Mouse (Mus musculus) heart, adult 2 months (tissue): ENCODE results near the gene Slc25a48. TPM values are rescaled to one million over a fixed set of nuclear protein-coding genes. Genes with fewer than 3 reads are reported as not detected.
A peak's percentile ranks its signal among the peaks of the same experiment; 100 is the strongest.

Experiments used
- DNase-seq, 2 experiments: peaks; one replicate each; pipeline ENCODE4 v3.0.0; 2021
- H3K27ac ChIP-seq: fragments of 200-600 bp; 2 replicates; pipeline ENCODE4 v1.8.1; 2022
- H3K27me3 ChIP-seq: fragments of 200-500 bp; 2 replicates; pipeline ENCODE4 v1.6.1; 2012; ENCODE audit warnings: mild to moderate bottlenecking, low read length, inconsistent platforms, mixed read lengths; ENCODE audit not compliant: control insufficient read depth, insufficient read depth
- H3K36me3 ChIP-seq: fragments of 200-500 bp; 2 replicates; pipeline ENCODE4 v1.6.1; 2012; ENCODE audit warnings: low read length, inconsistent platforms; ENCODE audit not compliant: control insufficient read depth, insufficient read depth
- H3K4me1 ChIP-seq: fragments of 200-500 bp; 2 replicates; pipeline ENCODE4 v1.6.1; 2011; ENCODE audit warnings: low read length; ENCODE audit not compliant: control insufficient read depth, insufficient read depth
- H3K4me3 ChIP-seq: fragments of 200-600 bp; 2 replicates; pipeline ENCODE4 v1.8.1; 2022
- H3K79me2 ChIP-seq: fragments of 200-500 bp; replicated peaks from 2 replicates; pipeline ENCODE4 v1.6.1; 2012; ENCODE audit warnings: mild to moderate bottlenecking, inconsistent platforms, low read length, moderate library complexity, mixed read lengths; ENCODE audit not compliant: control insufficient read depth, insufficient read depth
- H3K9ac ChIP-seq: fragments of 200-500 bp; 2 replicates; pipeline ENCODE4 v1.6.1; 2012; ENCODE audit warnings: low read depth, mild to moderate bottlenecking, control low read depth, inconsistent platforms, low read length, mixed read lengths
- CTCF ChIP-seq: fragments of 200-600 bp; IDR thresholded peaks from 2 replicates; pipeline ENCODE4 v1.8.1; 2022; ENCODE audit warnings: antibody characterized with exemption, mild to moderate bottlenecking, moderate library complexity
- EP300 ChIP-seq: fragments of 200-500 bp; IDR thresholded peaks from 2 replicates; pipeline ENCODE4 v1.6.1; 2011; ENCODE audit warnings: low read depth, low read length, control low read depth; ENCODE audit not compliant: insufficient read depth
- POLR2A ChIP-seq: fragments of 200-500 bp; IDR thresholded peaks from 2 replicates; pipeline ENCODE4 v1.6.1; 2011; ENCODE audit warnings: mild to moderate bottlenecking, low read depth, low read length, control low read depth; ENCODE audit not compliant: insufficient read depth
- WGBS: fragments of 180-500 bp; shearing (Covaris S2); methylation state at CpG from one replicate; pipeline ENCODE4 v1.1.7; 2018; 5-methylcytosine and 5-hydroxymethylcytosine counted together
- intact Hi-C: fragments of 180-260 bp; cut with DNase I; formaldehyde crosslinking; loops from one replicate; pipeline ENCODE4 v1.15.1; 2025
- long read RNA-seq: library from polyadenylated mRNA; stranded (forward); transcript quantifications from one replicate; pipeline ENCODE4 v2.0.0, GENCODE M21; 2021
- polyA plus RNA-seq: library from polyadenylated mRNA; depleted of rRNA; stranded (reverse); fragments of >200 nt; gene quantifications from 2 replicates; pipeline ENCODE4 v1.2.3, GENCODE M21; 2012; rRNA removed
- total RNA-seq, 2 experiments: library from RNA; stranded (reverse); gene quantifications; 2 replicates each; pipeline ENCODE4 v1.2.3; 2021

The Slc25a48 gene
- total RNA-seq (under 1 TPM; 0.08 to 0.16 TPM), polyA plus RNA-seq (0.23 and 0.27 TPM in 2 replicates)
- long read RNA-seq, result 0 reads

DNA sequence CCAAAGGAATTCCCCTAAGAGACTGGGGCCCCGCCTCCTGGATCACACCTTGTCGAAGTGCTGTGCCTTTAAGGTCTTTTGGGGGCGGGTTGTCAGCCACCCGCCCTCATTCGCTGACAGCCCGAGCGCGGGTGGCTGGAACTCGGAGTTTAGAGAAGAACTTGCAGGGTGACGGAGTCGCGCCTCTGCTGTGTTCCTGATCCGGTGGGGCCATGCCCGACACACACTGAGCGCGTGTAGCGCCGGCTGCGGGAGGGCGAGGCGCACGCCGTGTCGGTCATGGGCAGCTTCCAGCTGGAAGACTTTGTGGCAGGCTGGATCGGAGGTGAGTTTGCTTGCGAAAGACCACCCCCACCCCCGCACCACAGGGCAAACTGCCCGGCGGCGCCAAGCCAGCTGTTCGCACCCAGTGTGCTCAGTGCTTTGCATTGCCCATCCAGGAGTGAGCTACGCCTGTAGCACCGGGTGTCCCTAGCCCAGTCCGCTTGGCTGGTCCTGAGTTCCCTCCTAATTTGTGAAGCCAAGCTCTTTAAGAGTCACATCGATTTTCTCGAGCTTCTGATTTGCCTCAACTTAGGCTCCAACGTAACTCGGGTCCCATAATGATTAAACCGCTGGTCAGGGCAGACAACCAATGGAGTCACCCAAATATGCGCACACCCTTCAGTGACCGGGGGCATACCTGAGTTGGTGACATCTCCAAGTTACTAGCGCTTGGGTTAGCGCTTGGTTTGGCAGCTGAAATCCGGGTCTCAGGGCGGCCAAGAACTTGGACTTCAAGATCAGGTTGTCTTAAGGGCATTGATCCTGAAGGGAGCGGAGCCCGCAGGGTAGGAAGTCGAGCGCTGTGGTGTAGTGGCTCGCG is at the start of gene Slc25a48:
Gene Slc25a48, plus strand, starts transcription at position 145 of the 865 bp plus-strand sequence.
- Histone ChIP-seq H3K27ac (no peak within 1 kb of the TSS), H3K9ac (no peak within 1 kb of the TSS), H3K4me1 (no peaks in the 10 kb centered on the region), H3K36me3 (no peaks in the 10 kb centered on the region), H3K79me2 (no peaks in the 10 kb centered on the region), H3K4me3 (no peak within 1 kb of the TSS), H3K27me3 (peaks cover 10% of the 10 kb centered on the region)
- no peak for TF ChIP-seq POLR2A
- TF ChIP-seq CTCF, result no peak
- TF ChIP-seq EP300, result no peak
- intact Hi-C loops, result no loop called here
- 5% methylated on average over 51 of the region's 51 CpGs for WGBS
- peak; percentile 49 to 57 for DNase-seq

DNA sequence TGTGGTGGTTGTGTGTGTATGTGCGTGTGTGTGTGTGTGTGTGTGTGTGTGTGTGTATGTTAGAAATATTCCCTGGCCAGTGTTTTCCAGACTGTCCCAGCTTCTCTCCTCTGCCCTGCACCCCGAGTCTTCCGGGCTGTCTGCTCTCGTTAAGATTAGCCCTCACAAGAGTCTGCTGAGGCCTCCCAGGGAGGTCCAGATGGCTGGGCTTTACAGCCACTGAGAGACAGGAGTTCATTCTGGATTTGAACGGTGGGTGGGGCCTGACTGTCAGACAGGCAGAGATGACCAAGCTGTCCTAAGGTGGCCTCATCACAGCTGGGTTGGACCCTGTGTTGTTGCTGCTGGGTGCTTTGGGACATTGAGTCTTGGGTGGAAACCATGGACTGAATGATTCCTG is 40.6 kb upstream of the Slc25a48 start:
- no peak overlapping the region for H3K9ac ChIP-seq
- no peaks in the 10 kb centered on the region for H3K79me2 ChIP-seq
- H3K36me3 ChIP-seq, result no peaks in the 10 kb centered on the region
- WGBS, result 41% methylated on average over 5 of the region's 5 CpGs
- TF ChIP-seq EP300 (no peak), CTCF (no peak), POLR2A (no peak)
- H3K4me1 ChIP-seq, result peaks cover 2% of the 10 kb centered on the region; the same call in 1 of the 2 replicates
- no peaks in the 10 kb centered on the region for H3K27me3 ChIP-seq
- H3K4me3 ChIP-seq, result no peak overlapping the region
- no peak overlapping the region for H3K27ac ChIP-seq
- DNase-seq, result peak; percentile 24 to 25
- intact Hi-C loops, result no loop called here

DNA sequence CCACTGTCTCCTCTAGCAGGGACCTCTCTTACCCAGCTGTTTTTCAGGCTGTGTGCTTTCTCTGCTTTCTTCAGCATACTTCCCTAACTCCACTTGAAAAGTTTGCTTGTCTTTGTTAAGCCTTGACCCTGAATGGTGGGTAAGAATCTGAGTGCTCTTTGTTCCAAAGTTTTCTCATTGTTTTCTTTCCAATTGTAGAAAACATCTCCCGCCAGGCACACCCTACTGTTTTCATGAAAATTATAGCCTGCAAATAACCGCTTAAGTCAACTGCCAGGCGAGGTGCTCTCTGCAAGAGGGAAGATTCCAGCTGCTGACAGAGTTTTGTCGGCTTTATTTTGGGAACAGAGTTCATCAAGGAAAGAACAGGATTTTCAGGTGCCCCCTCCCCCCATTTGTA is 37.0 kb upstream of the Slc25a48 start:
- WGBS, result 80% methylated on average over 4 of the region's 4 CpGs
- no peaks in the 10 kb centered on the region for H3K36me3 ChIP-seq

DNA sequence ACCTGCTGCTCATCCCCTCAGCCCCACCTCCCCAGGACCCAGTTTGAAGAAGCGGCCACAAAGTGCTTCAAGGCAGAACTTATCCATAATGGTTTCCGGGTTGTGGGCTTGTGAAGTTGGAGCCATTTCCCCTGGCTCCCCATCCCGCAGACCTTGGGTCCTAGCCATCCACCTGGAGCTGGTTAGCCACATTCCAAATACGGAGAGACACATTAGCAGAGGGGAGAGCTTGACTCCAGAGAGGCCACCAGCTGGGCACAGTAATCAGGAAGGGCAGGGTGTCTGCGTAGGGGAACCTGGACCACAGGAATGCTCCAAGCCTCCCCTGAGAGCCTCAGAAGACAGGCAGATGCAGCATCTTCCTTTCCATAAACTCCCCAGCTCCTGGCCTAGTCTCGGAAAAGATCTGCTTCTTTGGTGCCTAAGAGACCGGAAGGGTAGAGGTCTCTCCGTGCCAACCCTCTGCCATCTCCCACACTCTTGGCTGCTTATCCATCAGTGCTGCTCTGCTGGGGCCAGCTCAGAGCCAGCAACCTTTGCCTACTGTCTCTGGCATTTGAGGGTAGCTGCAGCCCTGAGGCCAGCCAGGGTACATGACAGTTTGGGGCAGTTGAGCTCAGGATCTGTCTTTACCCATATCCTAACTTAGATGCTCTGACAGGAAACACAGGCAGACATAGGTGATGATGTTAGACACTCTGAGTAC is 34.6 kb upstream of the Slc25a48 start:
- no peak for DNase-seq
- H3K27ac ChIP-seq, result no peak overlapping the region
- no peak overlapping the region for H3K4me3 ChIP-seq
- intact Hi-C loops, result no loop called here
- TF ChIP-seq EP300, result no peak
- no peak for TF ChIP-seq POLR2A
- no peak for TF ChIP-seq CTCF
- H3K4me1 ChIP-seq, result no peaks in the 10 kb centered on the region
- WGBS, result 83% methylated on average over 8 of the region's 8 CpGs
- no peaks in the 10 kb centered on the region for H3K79me2 ChIP-seq
- H3K36me3 ChIP-seq, result no peaks in the 10 kb centered on the region
- no peaks in the 10 kb centered on the region for H3K27me3 ChIP-seq
- no peak overlapping the region for H3K9ac ChIP-seq

More for the DNA sequence above, 37.0 kb upstream of the Slc25a48 start:
- Histone ChIP-seq H3K9ac (no peak overlapping the region), H3K79me2 (no peaks in the 10 kb centered on the region), H3K27me3 (no peaks in the 10 kb centered on the region), H3K4me3 (no peak overlapping the region), H3K27ac (no peak overlapping the region), H3K4me1 (peaks cover 2% of the 10 kb centered on the region; the same call in 1 of the 2 replicates)
- intact Hi-C loops, result no loop called here
- no peak for DNase-seq
- no peak for TF ChIP-seq EP300

DNA sequence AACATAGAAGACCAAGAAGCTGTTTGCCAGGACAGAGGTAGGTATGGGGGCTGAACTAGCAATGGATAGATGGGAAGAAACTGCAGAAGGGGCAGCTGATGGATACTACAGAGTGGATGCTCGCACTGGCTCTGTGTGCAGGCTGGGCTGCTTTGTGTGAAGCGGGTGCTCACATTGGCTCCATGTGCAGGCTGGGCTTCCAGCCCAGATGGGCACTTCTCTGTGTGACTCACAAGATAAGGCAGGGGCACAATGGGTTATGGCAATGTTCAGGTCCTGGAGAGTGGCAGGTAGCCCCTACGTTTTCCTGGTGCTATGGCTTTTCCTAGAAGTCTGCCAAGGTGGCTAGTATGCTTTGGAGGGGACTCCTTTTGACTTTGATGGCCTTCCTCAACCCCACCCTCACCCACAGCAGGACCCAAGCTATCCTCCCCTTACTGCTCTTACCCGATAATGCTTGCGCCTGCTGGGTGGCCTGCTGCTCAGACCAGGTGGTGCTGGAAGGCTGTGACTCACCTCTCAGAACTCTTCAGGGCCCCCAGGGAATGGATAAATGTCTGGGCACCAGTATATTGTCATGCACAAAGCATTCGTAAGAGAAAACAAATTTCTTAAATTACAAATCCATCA is 33.5 kb upstream of the Slc25a48 start:
- intact Hi-C loops, result no loop called here
- no peaks in the 10 kb centered on the region for H3K4me1 ChIP-seq
- DNase-seq, result no peak
- no peaks in the 10 kb centered on the region for H3K27me3 ChIP-seq
- no peak for TF ChIP-seq EP300
- TF ChIP-seq POLR2A, result no peak
- no peak for TF ChIP-seq CTCF
- no peak overlapping the region for H3K4me3 ChIP-seq
- no peak overlapping the region for H3K27ac ChIP-seq
- WGBS, result 51% methylated on average over 6 of the region's 6 CpGs
- no peak overlapping the region for H3K9ac ChIP-seq
- no peaks in the 10 kb centered on the region for H3K36me3 ChIP-seq
- no peaks in the 10 kb centered on the region for H3K79me2 ChIP-seq
